Mouse (Mus musculus) left cerebral cortex, postnatal 4 days (tissue): Measurements from ENCODE around the gene Dguok. TPM values are rescaled to one million over a fixed set of nuclear protein-coding genes. Genes with fewer than 3 reads are reported as not detected.

Source experiments
- DNase-seq: peaks from one replicate; pipeline ENCODE4 v3.0.0-alpha.2; 2022
- intact Hi-C: fragments of 180-260 bp; cut with DNase I; formaldehyde crosslinking; loops from one replicate; pipeline ENCODE4 v1.15.1; 2025
- total RNA-seq, 2 experiments: library from RNA; stranded (reverse); gene quantifications; 2 replicates each; pipeline ENCODE4 v1.2.3; 2021

Gene Dguok
- total RNA-seq, 2 experiments from 2014 or later = 31.3 to 34.8 TPM

GRCm38 (mm10) chr6:83437802-83438201 lies 69.0 kb downstream of the Dguok start:
- DNase-seq = no peak
- intact Hi-C loops = no loop called here

GRCm38 (mm10) chr6:83437225-83437624 lies 69.5 kb downstream of the Dguok start:
- no peak for DNase-seq
- intact Hi-C loops = no loop called here

- intact Hi-C loops = no loop called here
- no peak for DNase-seq
Observed at GRCm38 (mm10) chr6:83436547-83436946, 70.2 kb downstream of the Dguok start.

- intact Hi-C loops = no loop called here
- no peak for DNase-seq
Observed at GRCm38 (mm10) chr6:83435174-83435573, 71.6 kb downstream of the Dguok start.

GRCm38 (mm10) chr6:83433546-83433945 lies 73.2 kb downstream of the Dguok start:
- intact Hi-C loops = no loop called here
- DNase-seq = no peak

GRCm38 (mm10) chr6:83432966-83433365 lies 73.8 kb downstream of the Dguok start:
- intact Hi-C loops = no loop called here
- DNase-seq = no peak

Other genes with a start within 250 kb of the Dguok start
- 10 to 100 TPM; 17.3 to 17.5 TPM for gene Mthfd2, start 181.1 kb downstream of the Dguok start, total RNA-seq
- 10 to 100 TPM; 20.4 to 21.9 TPM for gene Mob1a, start 181.0 kb downstream of the Dguok start, total RNA-seq
- 10 to 100 TPM; 16.4 to 21.0 TPM for gene Bola3, start 157.8 kb downstream of the Dguok start, total RNA-seq
- gene Tet3, start 47.9 kb downstream of the Dguok start, total RNA-seq = 100 to 1,000 TPM; 112 to 117 TPM
- under 1 TPM in 1 of 2 experiments, not detected in 1; 0.56 TPM for gene Actg2, start 29.3 kb upstream of the Dguok start, total RNA-seq
- 10 to 100 TPM; 48.5 to 51.1 TPM for gene Stambp, start 65.8 kb upstream of the Dguok start, total RNA-seq
- gene Clec4f, start 149.2 kb upstream of the Dguok start, total RNA-seq = under 1 TPM in 1 of 2 experiments, not detected in 1; 0.14 TPM
- not detected for gene Cd207, start 170.9 kb upstream of the Dguok start, total RNA-seq
- gene Vax2, start 204.3 kb upstream of the Dguok start, total RNA-seq = not detected
- 1 to 10 TPM in 1 of 2 experiments, under 1 TPM in 1; 0.68 to 1.0 TPM for gene Atp6v1b1, start 236.0 kb upstream of the Dguok start, total RNA-seq